Mouse (Mus musculus): ENCODE measurements around the gene Csrp3. TPM values are rescaled to one million over a fixed set of nuclear protein-coding genes. Genes with fewer than 3 reads are reported as not detected.
A peak's percentile ranks its signal among the peaks of the same experiment; 100 is the strongest.

The Csrp3 gene
- polyA plus RNA-seq (2014; fragmentation: Nextera tagmentation; extraction: Ambion mirVana): 1.1 and 4.0 TPM in 2 replicates

- no peak within 1 kb of the TSS for H3K4me2 ChIP-seq (ENCODE audit: low read depth, low read length)
- H3K27me3 ChIP-seq (ENCODE audit: control insufficient read depth, insufficient read depth, low read length): no peaks in the 10 kb centered on the region
- H3K9me3 ChIP-seq (replicated peaks; ENCODE audit: control insufficient read depth, low read length): no peaks in the 10 kb centered on the region
- no peak within 1 kb of the TSS for H3K4me3 ChIP-seq (ENCODE audit: low read depth, low read length)
- H3K9ac ChIP-seq (replicated peaks; ENCODE audit: low read length): no peak within 1 kb of the TSS
- H3K36me3 ChIP-seq (replicated peaks; ENCODE audit: control insufficient read depth, insufficient read depth, low read depth, low read length): no peaks in the 10 kb centered on the region
- ATAC-seq (replicated peaks; ENCODE audit: insufficient number of reproducible peaks, low FRiP score, low TSS enrichment, low read depth) (no peak), DNase-seq (ENCODE audit: low spot score) (no peak)
- no peak within 1 kb of the TSS for H3K27ac ChIP-seq (replicated peaks; ENCODE audit: low read depth, low read length)
- WGBS: 48% methylated on average over 11 of the region's 11 CpGs
- H3K4me1 ChIP-seq (ENCODE audit: control insufficient read depth, insufficient read depth, low read length): no peaks in the 10 kb centered on the region
Measured at GRCm38 (mm10) chr7:48847820-48848650, at the start of gene Csrp3. Gene Csrp3 (minus strand): TSS chr7:48848033.

- no peak overlapping the region for H3K27ac ChIP-seq (replicated peaks; ENCODE audit: low read depth, low read length)
- WGBS: 83% methylated on average over 4 of the region's 4 CpGs
Measured at GRCm38 (mm10) chr7:48896051-48896450, 48.2 kb upstream of the Csrp3 start.

GRCm38 (mm10) chr7:48895475-48895874 is 47.6 kb upstream of the Csrp3 start:
- WGBS: 88% methylated on average over 4 of the region's 4 CpGs
- no peaks in the 10 kb centered on the region for H3K36me3 ChIP-seq (replicated peaks; ENCODE audit: control insufficient read depth, insufficient read depth, low read depth, low read length)
- H3K9ac ChIP-seq (replicated peaks; ENCODE audit: low read length): no peak overlapping the region
- H3K4me3 ChIP-seq (ENCODE audit: low read depth, low read length): no peak overlapping the region
- no peaks in the 10 kb centered on the region for H3K27me3 ChIP-seq (ENCODE audit: control insufficient read depth, insufficient read depth, low read length)
- H3K4me1 ChIP-seq (ENCODE audit: control insufficient read depth, insufficient read depth, low read length): no peaks in the 10 kb centered on the region
- no peak overlapping the region for H3K4me2 ChIP-seq (ENCODE audit: low read depth, low read length)
- DNase-seq (ENCODE audit: low spot score): no peak
- no peak overlapping the region for H3K27ac ChIP-seq (replicated peaks; ENCODE audit: low read depth, low read length)
- no peaks in the 10 kb centered on the region for H3K9me3 ChIP-seq (replicated peaks; ENCODE audit: control insufficient read depth, low read length)
- ATAC-seq (replicated peaks; ENCODE audit: insufficient number of reproducible peaks, low FRiP score, low TSS enrichment, low read depth): no peak

More at GRCm38 (mm10) chr7:48896051-48896450, 48.2 kb upstream of the Csrp3 start:
- Histone ChIP-seq H3K4me2 (ENCODE audit: low read depth, low read length) (no peak overlapping the region), H3K36me3 (replicated peaks; ENCODE audit: control insufficient read depth, insufficient read depth, low read depth, low read length) (no peaks in the 10 kb centered on the region), H3K27me3 (ENCODE audit: control insufficient read depth, insufficient read depth, low read length) (no peaks in the 10 kb centered on the region), H3K4me1 (ENCODE audit: control insufficient read depth, insufficient read depth, low read length) (no peaks in the 10 kb centered on the region), H3K4me3 (ENCODE audit: low read depth, low read length) (no peak overlapping the region), H3K9ac (replicated peaks; ENCODE audit: low read length) (no peak overlapping the region), H3K9me3 (replicated peaks; ENCODE audit: control insufficient read depth, low read length) (no peaks in the 10 kb centered on the region)
- ATAC-seq (replicated peaks; ENCODE audit: insufficient number of reproducible peaks, low FRiP score, low TSS enrichment, low read depth) (no peak), DNase-seq (ENCODE audit: low spot score) (no peak)

- Histone ChIP-seq H3K27ac (replicated peaks; ENCODE audit: low read depth, low read length) (no peak overlapping the region), H3K27me3 (ENCODE audit: control insufficient read depth, insufficient read depth, low read length) (no peaks in the 10 kb centered on the region), H3K36me3 (replicated peaks; ENCODE audit: control insufficient read depth, insufficient read depth, low read depth, low read length) (no peaks in the 10 kb centered on the region), H3K9ac (replicated peaks; ENCODE audit: low read length) (no peak overlapping the region), H3K9me3 (replicated peaks; ENCODE audit: control insufficient read depth, low read length) (no peaks in the 10 kb centered on the region), H3K4me2 (ENCODE audit: low read depth, low read length) (no peak overlapping the region), H3K4me3 (ENCODE audit: low read depth, low read length) (no peak overlapping the region), H3K4me1 (ENCODE audit: control insufficient read depth, insufficient read depth, low read length) (no peaks in the 10 kb centered on the region)
- 78% methylated on average over 6 of the region's 6 CpGs for WGBS
- ATAC-seq (replicated peaks; ENCODE audit: insufficient number of reproducible peaks, low FRiP score, low TSS enrichment, low read depth) (no peak), DNase-seq (ENCODE audit: low spot score) (no peak)
Measured at GRCm38 (mm10) chr7:48894763-48895162, 46.9 kb upstream of the Csrp3 start.

GRCm38 (mm10) chr7:48894152-48894551 is 46.3 kb upstream of the Csrp3 start:
- Histone ChIP-seq H3K4me3 (ENCODE audit: low read depth, low read length) (no peak overlapping the region), H3K4me1 (ENCODE audit: control insufficient read depth, insufficient read depth, low read length) (no peaks in the 10 kb centered on the region), H3K27me3 (ENCODE audit: control insufficient read depth, insufficient read depth, low read length) (no peaks in the 10 kb centered on the region), H3K9me3 (replicated peaks; ENCODE audit: control insufficient read depth, low read length) (no peaks in the 10 kb centered on the region), H3K27ac (replicated peaks; ENCODE audit: low read depth, low read length) (no peak overlapping the region), H3K36me3 (replicated peaks; ENCODE audit: control insufficient read depth, insufficient read depth, low read depth, low read length) (no peaks in the 10 kb centered on the region), H3K4me2 (ENCODE audit: low read depth, low read length) (no peak overlapping the region), H3K9ac (replicated peaks; ENCODE audit: low read length) (no peak overlapping the region)
- WGBS: 2% methylated on average over 6 of the region's 6 CpGs
- ATAC-seq (replicated peaks; ENCODE audit: insufficient number of reproducible peaks, low FRiP score, low TSS enrichment, low read depth) (no peak), DNase-seq (ENCODE audit: low spot score) (peak; percentile 86)

- Histone ChIP-seq H3K9me3 (replicated peaks; ENCODE audit: control insufficient read depth, low read length) (no peaks in the 10 kb centered on the region), H3K9ac (replicated peaks; ENCODE audit: low read length) (no peak overlapping the region), H3K27ac (replicated peaks; ENCODE audit: low read depth, low read length) (no peak overlapping the region), H3K36me3 (replicated peaks; ENCODE audit: control insufficient read depth, insufficient read depth, low read depth, low read length) (no peaks in the 10 kb centered on the region), H3K27me3 (ENCODE audit: control insufficient read depth, insufficient read depth, low read length) (no peaks in the 10 kb centered on the region), H3K4me3 (ENCODE audit: low read depth, low read length) (no peak overlapping the region), H3K4me2 (ENCODE audit: low read depth, low read length) (no peak overlapping the region), H3K4me1 (ENCODE audit: control insufficient read depth, insufficient read depth, low read length) (no peaks in the 10 kb centered on the region)
- WGBS: 85% methylated on average over 7 of the region's 7 CpGs
- DNase-seq (ENCODE audit: low spot score) (no peak), ATAC-seq (replicated peaks; ENCODE audit: insufficient number of reproducible peaks, low FRiP score, low TSS enrichment, low read depth) (no peak)
Measured at GRCm38 (mm10) chr7:48893093-48893492, 45.3 kb upstream of the Csrp3 start.

- ATAC-seq (replicated peaks; ENCODE audit: insufficient number of reproducible peaks, low FRiP score, low TSS enrichment, low read depth): no peak; the same call in 1 of the 2 replicates
- H3K36me3 ChIP-seq (replicated peaks; ENCODE audit: control insufficient read depth, insufficient read depth, low read depth, low read length): no peaks in the 10 kb centered on the region
- no peak overlapping the region for H3K4me2 ChIP-seq (ENCODE audit: low read depth, low read length)
- DNase-seq (ENCODE audit: low spot score): peak; percentile 31
- WGBS: 44% methylated on average over 5 of the region's 5 CpGs
- no peaks in the 10 kb centered on the region for H3K9me3 ChIP-seq (replicated peaks; ENCODE audit: control insufficient read depth, low read length)
- no peak overlapping the region for H3K9ac ChIP-seq (replicated peaks; ENCODE audit: low read length)
- H3K4me3 ChIP-seq (ENCODE audit: low read depth, low read length): no peak overlapping the region
- H3K27ac ChIP-seq (replicated peaks; ENCODE audit: low read depth, low read length): no peak overlapping the region
- H3K27me3 ChIP-seq (ENCODE audit: control insufficient read depth, insufficient read depth, low read length): no peaks in the 10 kb centered on the region
- no peaks in the 10 kb centered on the region for H3K4me1 ChIP-seq (ENCODE audit: control insufficient read depth, insufficient read depth, low read length)
Measured at GRCm38 (mm10) chr7:48891029-48891428, 43.2 kb upstream of the Csrp3 start.

- Histone ChIP-seq H3K36me3 (replicated peaks; ENCODE audit: control insufficient read depth, insufficient read depth, low read depth, low read length) (no peaks in the 10 kb centered on the region), H3K4me3 (ENCODE audit: low read depth, low read length) (no peak overlapping the region), H3K27me3 (ENCODE audit: control insufficient read depth, insufficient read depth, low read length) (no peaks in the 10 kb centered on the region), H3K9me3 (replicated peaks; ENCODE audit: control insufficient read depth, low read length) (no peaks in the 10 kb centered on the region), H3K27ac (replicated peaks; ENCODE audit: low read depth, low read length) (no peak overlapping the region), H3K4me2 (ENCODE audit: low read depth, low read length) (no peak overlapping the region), H3K9ac (replicated peaks; ENCODE audit: low read length) (no peak overlapping the region), H3K4me1 (ENCODE audit: control insufficient read depth, insufficient read depth, low read length) (no peaks in the 10 kb centered on the region)
- DNase-seq (ENCODE audit: low spot score): no peak
- 78% methylated on average over 2 of the region's 2 CpGs for WGBS
- ATAC-seq (replicated peaks; ENCODE audit: insufficient number of reproducible peaks, low FRiP score, low TSS enrichment, low read depth): no peak
Measured at GRCm38 (mm10) chr7:48888751-48889150, 40.9 kb upstream of the Csrp3 start.

All from embryonic facial prominence, embryonic 11.5 days (tissue).